Mouse (Mus musculus): Measurements from ENCODE around the gene Prss42.
"Not testable (repeated sequence)": the region's sequence is repeated elsewhere in the genome, so short reads cannot be mapped to it uniquely, and the experiment has no call there.

Gene Prss42

DNA sequence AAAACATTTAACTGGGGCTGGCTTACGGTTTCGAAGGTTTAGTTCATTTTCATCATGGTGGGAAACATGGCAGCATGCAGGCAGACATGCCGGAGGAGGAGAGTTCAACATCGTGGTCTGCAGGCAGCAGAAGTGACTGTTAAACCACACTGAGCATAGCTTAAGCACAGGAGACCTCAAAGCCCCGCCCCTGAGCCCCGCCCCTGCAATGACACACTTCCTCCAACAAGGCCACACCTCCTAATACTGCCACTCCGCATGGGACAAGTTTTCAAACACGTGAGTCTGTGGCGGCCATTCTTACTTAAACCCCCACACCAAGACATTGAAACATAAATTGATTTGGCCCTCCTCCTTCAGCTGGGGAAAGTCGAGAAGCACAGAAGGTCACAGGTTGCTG, 953 bp upstream of the Prss42 start:
- no peak for DNase-seq

DNA sequence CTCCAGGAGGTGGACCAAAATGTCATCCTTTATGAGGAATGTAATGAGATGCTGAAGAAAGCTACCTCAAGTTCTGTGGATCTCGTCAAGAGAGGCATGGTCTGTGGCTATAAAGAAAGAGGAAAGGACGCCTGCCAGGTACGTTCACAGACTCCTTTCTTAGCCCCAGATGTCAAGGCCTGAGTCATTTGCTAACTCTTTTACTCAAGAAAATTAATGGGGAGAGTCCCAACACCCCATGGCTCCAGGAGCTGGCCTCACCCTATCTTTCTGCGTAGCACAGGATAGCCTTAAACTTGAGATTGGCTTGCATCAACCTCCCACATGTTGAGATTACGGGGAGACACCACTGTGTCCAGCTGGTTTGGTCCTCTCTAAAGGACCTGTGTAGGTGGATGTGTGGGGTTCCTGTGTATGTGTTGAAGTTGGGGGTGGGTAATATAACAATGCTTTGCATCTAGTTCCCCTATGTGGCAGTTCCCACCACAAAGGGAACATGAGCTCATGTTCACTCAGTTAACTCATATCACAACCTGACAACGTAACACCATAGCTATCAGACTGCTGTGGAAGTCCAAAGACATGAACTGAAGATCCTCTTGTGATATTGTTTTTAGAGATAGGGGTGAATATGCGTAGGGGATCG, 3.0 kb downstream of the Prss42 start:
- no peak for DNase-seq

GRCm38 (mm10) chr9:110803294-110803693, 5.3 kb downstream of the Prss42 start:
- no peak for DNase-seq

DNA sequence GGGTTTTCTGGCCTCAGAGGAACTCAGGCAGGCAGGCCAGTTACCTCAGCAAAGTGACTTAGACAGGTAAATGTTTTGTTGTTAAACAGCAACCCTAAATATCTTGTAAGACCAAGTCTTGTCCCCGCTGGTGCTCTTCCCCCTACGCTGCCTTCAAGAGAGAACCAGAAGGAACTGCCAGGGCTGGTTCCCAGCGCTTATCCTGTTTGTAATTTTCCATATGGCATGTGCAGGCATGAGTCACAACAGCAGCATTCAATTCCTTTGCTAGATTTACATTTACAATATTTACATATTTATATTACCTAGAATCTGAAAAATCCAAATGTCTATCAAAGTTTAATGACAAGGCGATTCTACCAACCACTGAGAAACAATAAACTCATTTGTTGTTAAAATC, 12.1 kb downstream of the Prss42 start:
- DNase-seq: no peak

DNA sequence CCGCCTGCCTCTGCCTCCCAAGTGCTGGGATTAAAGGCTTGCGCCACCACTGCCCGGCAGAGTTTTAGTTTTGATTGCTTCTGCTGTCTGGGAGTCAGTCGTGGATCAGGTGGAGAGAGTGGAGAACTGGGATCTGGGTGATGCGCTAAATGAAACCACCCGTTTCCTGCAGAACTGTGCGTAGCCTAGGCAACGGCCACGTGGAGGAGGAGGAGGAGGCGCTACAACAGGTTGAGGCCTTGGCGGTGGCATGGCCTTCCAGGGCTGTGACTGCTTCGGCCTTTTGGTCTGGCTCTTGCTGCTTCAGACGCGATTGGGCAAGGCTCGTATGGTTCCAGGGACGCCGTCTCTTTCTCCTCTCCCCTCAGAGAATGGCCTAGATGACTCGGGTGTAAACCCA, 15.8 kb downstream of the Prss42 start, which contains the start of gene Prss44:
Gene Prss44, plus strand, starts transcription at position 206 of the 400 bp plus-strand sequence.
- no peak for DNase-seq

GRCm38 (mm10) chr9:110820546-110820945, 22.6 kb downstream of the Prss42 start:
- not testable (repeated sequence) for DNase-seq

DNA sequence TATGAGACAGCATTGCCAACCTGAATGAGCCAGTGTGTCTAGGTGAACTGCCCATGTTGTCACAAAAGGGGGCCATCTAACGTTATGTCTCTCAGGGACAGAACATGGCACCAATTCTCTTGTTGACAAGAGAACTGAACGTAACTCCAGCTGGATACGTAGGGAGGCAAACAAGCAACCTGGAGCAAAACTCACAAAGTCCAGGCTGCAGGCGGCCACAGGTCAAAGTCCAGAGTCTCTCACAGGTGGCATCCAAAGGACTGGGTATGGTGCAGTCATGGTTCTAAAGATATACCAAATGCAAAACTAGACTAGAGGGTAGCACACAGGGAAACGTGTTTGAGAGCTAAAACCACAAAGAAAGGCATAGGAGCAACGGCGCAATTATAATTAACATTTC, 23.5 kb downstream of the Prss42 start:
- no peak for DNase-seq

DNA sequence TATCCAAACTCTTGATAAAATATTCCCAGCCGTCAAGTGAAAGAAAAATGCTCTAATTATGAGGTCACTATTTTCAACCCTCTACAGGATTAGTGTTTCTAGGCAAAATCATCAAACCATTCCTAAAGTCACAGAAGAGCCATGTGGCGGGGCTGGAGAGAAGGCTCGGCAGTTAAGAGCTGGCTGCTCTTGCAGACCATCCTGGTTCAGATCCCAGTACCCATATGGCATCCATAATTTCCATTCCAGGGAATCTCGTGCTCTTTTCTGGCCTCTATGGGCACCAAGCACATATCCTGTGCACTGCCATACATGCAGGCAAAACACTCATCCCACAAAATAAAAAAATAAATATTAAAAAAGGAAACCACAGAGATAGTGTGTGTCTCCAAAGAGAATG, 27.5 kb downstream of the Prss42 start:
- no peak for DNase-seq

DNA sequence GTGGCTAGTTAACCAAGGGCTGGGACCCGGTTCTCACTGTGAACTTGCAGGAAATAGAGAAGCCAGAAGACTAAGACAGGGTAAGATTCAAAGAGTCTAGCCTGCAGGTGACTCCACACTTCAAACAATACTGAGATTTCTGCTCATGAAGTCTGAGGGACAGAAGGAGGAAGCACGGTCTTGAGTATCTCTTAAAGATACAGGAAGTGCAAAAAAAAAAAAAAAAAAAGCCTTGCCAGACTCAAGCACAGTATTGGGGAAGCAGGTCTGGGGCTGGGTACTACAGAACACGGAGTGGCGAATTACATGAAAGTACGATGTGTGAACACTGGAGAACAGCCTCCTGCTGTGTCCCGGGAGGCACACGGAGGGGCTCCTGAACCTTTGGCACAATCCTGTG, 27.9 kb downstream of the Prss42 start:
- DNase-seq: no peak

DNA sequence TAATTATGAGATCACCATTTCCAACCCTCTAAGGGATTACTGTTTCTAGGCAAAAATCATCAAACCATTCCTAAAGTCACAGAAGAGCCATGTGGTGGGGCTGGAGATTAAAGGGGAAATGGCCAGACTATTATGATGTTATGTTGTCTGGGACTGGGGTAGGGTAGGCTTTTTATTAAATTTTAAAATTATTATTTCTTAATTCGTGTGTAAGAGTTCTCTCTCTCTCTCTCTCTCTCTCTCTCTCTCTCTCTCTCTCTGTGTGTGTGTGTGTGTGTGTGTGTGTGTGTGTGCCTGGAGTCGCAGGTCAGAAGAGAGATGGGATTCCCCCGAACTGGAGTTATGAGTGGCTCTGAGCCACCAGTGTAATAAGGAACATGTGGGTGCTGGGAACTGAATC, 28.4 kb downstream of the Prss42 start, which contains the start of gene Prss43:
Gene Prss43, plus strand, starts transcription at position 301 of the 400 bp plus-strand sequence.
- no peak for DNase-seq

GRCm38 (mm10) chr9:110833021-110833420, 35.1 kb downstream of the Prss42 start:
- DNase-seq: no peak

DNA sequence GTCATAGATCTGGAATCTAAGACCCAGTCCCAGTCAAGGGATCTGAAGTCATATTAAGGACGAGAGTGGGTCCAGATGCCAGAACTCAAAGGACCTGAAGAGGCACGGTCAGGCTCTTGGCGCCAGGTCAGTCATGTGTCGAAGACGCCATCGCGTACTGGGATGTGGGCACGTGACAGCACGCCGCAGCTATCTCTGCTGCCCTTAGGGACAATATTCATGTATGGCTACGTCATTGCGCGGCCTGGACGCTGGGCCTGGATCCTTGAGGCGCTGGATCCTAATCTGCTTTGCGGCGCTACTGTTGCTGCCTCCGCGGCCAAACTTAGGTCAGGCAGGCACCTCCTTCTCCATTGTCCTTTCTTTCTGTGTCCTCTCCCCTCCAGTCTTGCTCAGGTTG, 36.4 kb downstream of the Prss42 start, which contains the start of gene Prss45:
Gene Prss45, plus strand, starts transcription at position 178 of the 400 bp plus-strand sequence.
- no peak for DNase-seq

- DNase-seq: no peak
Measured at GRCm38 (mm10) chr9:110834961-110835360, 37.0 kb downstream of the Prss42 start.

DNA sequence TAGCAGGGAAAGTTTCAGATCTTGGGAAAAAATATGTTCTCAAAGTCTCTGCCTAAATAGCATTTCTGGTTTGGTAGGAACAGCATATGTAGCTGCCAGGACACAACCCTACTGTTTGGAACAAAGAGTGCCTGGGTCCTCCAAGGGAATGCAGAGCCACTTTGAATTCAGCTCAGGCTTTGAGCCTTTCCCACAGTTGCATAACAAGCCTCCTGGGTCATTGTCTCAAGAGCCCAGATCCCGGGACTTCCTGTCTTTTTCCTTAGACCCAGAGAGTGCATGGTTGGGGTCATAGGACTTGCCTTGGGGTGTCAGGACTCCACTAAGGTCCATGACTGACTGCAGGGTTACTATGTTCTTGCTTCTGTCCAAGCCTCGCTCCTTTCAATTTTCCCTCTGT, 38.1 kb downstream of the Prss42 start:
- DNase-seq: peak; percentile 31 to 59

GRCm38 (mm10) chr9:110840905-110841304, 42.9 kb downstream of the Prss42 start:
- DNase-seq: no peak

DNA sequence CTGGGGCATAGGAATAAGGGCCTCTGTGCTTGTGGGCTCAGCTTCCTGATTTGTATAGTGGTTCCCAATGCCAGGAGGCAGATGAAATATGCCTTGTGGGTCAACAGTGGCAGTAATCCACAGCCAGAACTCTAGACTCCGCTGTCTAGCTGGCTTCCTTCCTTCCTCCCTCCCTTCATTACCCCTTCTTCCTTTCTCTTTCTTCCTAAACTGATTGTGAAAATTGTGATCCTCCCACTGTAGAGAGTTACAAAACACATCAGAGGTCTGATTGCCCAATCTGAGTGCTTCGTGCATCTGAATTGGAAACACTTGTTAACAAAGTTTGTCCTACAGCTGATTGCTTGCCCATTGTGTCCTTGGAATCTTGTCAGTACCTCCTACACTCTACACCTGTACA, 43.5 kb downstream of the Prss42 start:
- peak; percentile 39 to 71 for DNase-seq

DNA sequence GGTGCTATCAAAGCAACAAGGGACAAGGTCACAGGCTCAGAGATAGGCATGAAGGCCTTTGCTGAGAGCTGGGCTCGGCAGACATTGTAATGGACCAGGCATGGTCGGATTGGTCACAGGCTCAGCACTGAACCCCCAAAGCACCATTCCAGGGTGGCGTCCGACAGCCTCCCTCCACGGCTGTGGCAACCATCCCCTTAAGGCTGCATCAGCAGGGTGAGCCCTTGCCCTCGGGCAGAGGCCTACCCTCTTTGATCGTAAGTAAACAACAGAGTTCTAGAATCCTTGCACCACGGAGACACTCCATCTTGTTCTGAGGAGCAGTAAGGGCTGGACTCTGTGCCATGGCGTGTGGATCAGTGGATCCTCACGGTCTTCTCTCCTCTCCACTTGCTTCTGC, 46.2 kb downstream of the Prss42 start, which contains the start of gene Prss46:
Gene Prss46, plus strand, starts transcription at position 301 of the 400 bp plus-strand sequence.
- DNase-seq: no peak

GRCm38 (mm10) chr9:110849162-110849561, 51.2 kb downstream of the Prss42 start:
- no peak for DNase-seq

Data from lung, adult 18-20 months (tissue).